Mouse (Mus musculus) naive thymus-derived CD4-positive, alpha-beta T cell, adult 5 months (primary cell): ENCODE results near the gene Colgalt2. TPM values are rescaled to one million over a fixed set of nuclear protein-coding genes. Genes with fewer than 3 reads are reported as not detected.

Experiments used
- polyA plus RNA-seq: library from polyadenylated mRNA; unstranded; fragments of 100-300 nt; shearing (Covaris generic); gene quantifications from one replicate; pipeline ENCODE4 v1.2.1, GENCODE M21; 2017

The Colgalt2 gene
- not detected for polyA plus RNA-seq

DNA sequence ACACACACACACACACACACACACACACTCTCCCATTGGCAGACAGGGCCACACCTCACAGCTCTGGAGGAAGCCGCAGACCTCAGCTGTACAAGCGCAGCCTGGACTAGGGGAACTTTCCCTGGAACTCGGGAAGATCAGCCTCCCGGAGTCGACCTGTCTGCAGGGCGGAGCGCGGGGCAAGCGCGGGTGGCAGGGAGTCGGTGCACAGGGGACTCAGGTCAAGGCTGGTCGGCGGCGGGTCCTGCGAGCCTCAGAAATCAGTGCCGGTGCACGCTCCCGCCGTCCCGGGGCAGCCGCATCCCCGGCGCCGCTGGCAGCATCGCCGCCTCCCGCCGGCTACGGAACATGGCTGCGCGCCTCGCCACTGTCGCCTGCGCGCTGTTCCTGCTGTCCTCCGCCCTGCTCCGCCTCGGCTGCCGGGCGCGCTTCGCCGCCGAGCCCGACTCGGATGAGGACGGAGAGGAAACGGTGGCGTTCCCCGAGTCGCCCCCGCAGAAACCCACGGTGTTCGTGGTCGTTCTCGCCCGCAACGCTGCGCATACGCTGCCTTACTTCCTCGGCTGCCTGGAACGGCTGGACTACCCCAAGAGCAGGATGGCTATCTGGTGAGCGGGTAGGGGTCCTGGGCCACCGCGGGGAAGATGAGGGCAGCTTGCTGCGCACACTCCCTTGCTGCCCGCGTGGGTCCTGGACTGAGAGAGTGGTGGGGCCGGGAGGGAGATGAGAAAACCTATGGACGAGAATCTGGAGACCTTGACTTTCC is at the start of gene Colgalt2:
Gene Colgalt2 (plus strand): TSS at position 41 of the 766 bp plus-strand sequence.

GRCm38 (mm10) chr1:152386188-152386835 is 13.3 kb upstream of the Colgalt2 start, which contains the start of gene Tsen15:
Tsen15 (minus strand) TSS chr1:152386688.

Other genes with a start within 250 kb of the Colgalt2 start
- 13.8 TPM for gene Tsen15, start 13.1 kb upstream of the Colgalt2 start, polyA plus RNA-seq